ENCODE assay signal across 8 mouse cellular contexts in genomic region chr1:167393281-167393680, GRCm38 (mm10). TPM values are rescaled to one million over a fixed set of nuclear protein-coding genes. Genes with fewer than 3 reads are reported as not detected.
A peak's percentile ranks its signal among the peaks of the same experiment; 100 is the strongest.
DNase-seq lines count a peak whose midpoint lies in the region; ATAC-seq lines count a peak whose summit lies in the region.

No protein-coding gene starts in this region.

- H3K4me2 ChIP-seq in hindbrain, embryonic 15.5 days, result peak overlapping the region; percentile 71
- peak overlapping the region; percentile 87 for H3K4me2 ChIP-seq in midbrain, embryonic 13.5 days (replicated peaks)

- 3% methylated on average over 15 of the region's 15 CpGs for WGBS in hindbrain, embryonic 15.5 days
- WGBS in midbrain, embryonic 13.5 days, result under 1% methylated on average over 15 of the region's 15 CpGs

- H3K9me3 ChIP-seq in hindbrain, embryonic 15.5 days, result no peaks in the 10 kb centered on the region
- H3K9me3 ChIP-seq in midbrain, embryonic 13.5 days, result no peaks in the 10 kb centered on the region

- DNase-seq in cerebellum, adult 18-20 months, result no peak
- peak; percentile 29 for DNase-seq in spleen, adult 12 weeks (ENCODE audit: low spot score)
- DNase-seq in spleen, postnatal 14 days (ENCODE audit: low spot score in 2 of 2), result no peak
- DNase-seq in adrenal gland, adult (ENCODE audit: inconsistent age in 2 of 2, low spot score in 1 of 2), result no peak
- no peak for DNase-seq in testis, postnatal 14 days (ENCODE audit: low spot score)

- peak; percentile 33 for ATAC-seq in cerebellum, adult (ENCODE audit: insufficient number of reproducible peaks, low FRiP score, low TSS enrichment)
- ATAC-seq in hindbrain, embryonic 15.5 days (ENCODE audit: low FRiP score, low read depth), result peak; percentile 61
- ATAC-seq in midbrain, embryonic 13.5 days, result peak; percentile 50

- peak overlapping the region; percentile 60 for H3K9ac ChIP-seq in hindbrain, embryonic 15.5 days
- H3K9ac ChIP-seq in midbrain, embryonic 13.5 days (replicated peaks), result peak overlapping the region; percentile 73

- peaks cover 24% of the 10 kb centered on the region for H3K4me1 ChIP-seq in hindbrain, embryonic 15.5 days (replicated peaks)
- peaks cover 14% of the 10 kb centered on the region for H3K4me1 ChIP-seq in midbrain, embryonic 13.5 days (replicated peaks)

- peaks cover 6% of the 10 kb centered on the region; the same call in 1 of the 2 replicates for H3K27me3 ChIP-seq in hindbrain, embryonic 15.5 days
- peaks cover 25% of the 10 kb centered on the region for H3K27me3 ChIP-seq in midbrain, embryonic 13.5 days

- H3K4me3 ChIP-seq in hindbrain, embryonic 15.5 days, result peak overlapping the region; percentile 72
- peak overlapping the region; percentile 67 for H3K4me3 ChIP-seq in midbrain, embryonic 13.5 days (replicated peaks)

- no peaks in the 10 kb centered on the region for H3K36me3 ChIP-seq in hindbrain, embryonic 15.5 days
- no peaks in the 10 kb centered on the region for H3K36me3 ChIP-seq in midbrain, embryonic 13.5 days

- H3K27ac ChIP-seq in hindbrain, embryonic 15.5 days (replicated peaks), result peak overlapping the region; percentile 73
- 0 out of 2 replicates have a peak overlapping the region, but pooled peaks have one; percentile 59 for H3K27ac ChIP-seq in midbrain, embryonic 13.5 days

RNA-seq across cellular contexts. Expression of gene Mgst3, which starts 0.4 kb away (rescaled TPM):
- 172 and 178 TPM in 2 replicates for polyA plus RNA-seq in hindbrain, embryonic 15.5 days (2015; fragmentation: Nextera tagmentation; extraction: Ambion mirVana)
- polyA plus RNA-seq in midbrain, embryonic 13.5 days (2015; fragmentation: Nextera tagmentation; extraction: Ambion mirVana), result 80.2 and 83.6 TPM in 2 replicates

RNA-seq across cellular contexts. Expression of gene Aldh9a1, which starts 43.5 kb away (rescaled TPM):
- 34.9 and 39.7 TPM in 2 replicates for polyA plus RNA-seq in hindbrain, embryonic 15.5 days (2015; fragmentation: Nextera tagmentation; extraction: Ambion mirVana)
- polyA plus RNA-seq in midbrain, embryonic 13.5 days (2015; fragmentation: Nextera tagmentation; extraction: Ambion mirVana), result 27.9 and 28.1 TPM in 2 replicates
